8 mouse cellular contexts compared by ENCODE assay signal in genomic region chr1:184846092-184846750, GRCm38 (mm10). TPM values are rescaled to one million over a fixed set of nuclear protein-coding genes. Genes with fewer than 3 reads are reported as not detected.
DNase-seq lines count a peak whose midpoint lies in the region; ATAC-seq and TF ChIP-seq lines count a peak whose summit lies in the region.

TSS of gene Marc2 (minus strand) at chr1:184846451.

- peak; percentile 22 for ATAC-seq in liver, embryonic 15.5 days (ENCODE audit: insufficient read depth)
- ATAC-seq in stomach, postnatal 0 days (ENCODE audit: low FRiP score, low TSS enrichment): peak; percentile 15

- H3K9me3 ChIP-seq in embryonic facial prominence, embryonic 10.5 days: no peaks in the 10 kb centered on the region
- H3K9me3 ChIP-seq in heart, embryonic 10.5 days: no peaks in the 10 kb centered on the region
- no peaks in the 10 kb centered on the region for H3K9me3 ChIP-seq in liver, embryonic 15.5 days (replicated peaks)
- H3K9me3 ChIP-seq in stomach, postnatal 0 days (ENCODE audit: control insufficient read depth, low read length): no peaks in the 10 kb centered on the region

- peak within 1 kb of the TSS; percentile 88 for H3K27ac ChIP-seq in embryonic facial prominence, embryonic 10.5 days (replicated peaks)
- H3K27ac ChIP-seq in heart, embryonic 10.5 days: peak within 1 kb of the TSS; percentile 93
- peak within 1 kb of the TSS; percentile 89 for H3K27ac ChIP-seq in liver, embryonic 15.5 days (replicated peaks)
- H3K27ac ChIP-seq in stomach, postnatal 0 days (replicated peaks): peak within 1 kb of the TSS; percentile 96

- peaks cover 27% of the 10 kb centered on the region for H3K4me1 ChIP-seq in embryonic facial prominence, embryonic 10.5 days
- H3K4me1 ChIP-seq in heart, embryonic 10.5 days: peaks cover 36% of the 10 kb centered on the region
- peaks cover 63% of the 10 kb centered on the region for H3K4me1 ChIP-seq in liver, embryonic 15.5 days (replicated peaks)
- H3K4me1 ChIP-seq in stomach, postnatal 0 days (replicated peaks; ENCODE audit: control insufficient read depth, insufficient read depth): peaks cover 11% of the 10 kb centered on the region

- H3K4me2 ChIP-seq in liver, embryonic 15.5 days: peak within 1 kb of the TSS; percentile 90
- H3K4me2 ChIP-seq in stomach, postnatal 0 days (replicated peaks; ENCODE audit: low read depth): peak within 1 kb of the TSS; percentile 86

- no peaks in the 10 kb centered on the region for H3K36me3 ChIP-seq in embryonic facial prominence, embryonic 10.5 days (replicated peaks)
- no peaks in the 10 kb centered on the region for H3K36me3 ChIP-seq in heart, embryonic 10.5 days
- H3K36me3 ChIP-seq in liver, embryonic 15.5 days (replicated peaks): peaks cover under 1% of the 10 kb centered on the region; the same call in 1 of the 2 replicates
- no peaks in the 10 kb centered on the region; the same call in 1 of the 2 replicates for H3K36me3 ChIP-seq in stomach, postnatal 0 days (ENCODE audit: control insufficient read depth, insufficient read depth, low read length)

- WGBS in embryonic facial prominence, embryonic 10.5 days: 4% methylated on average over 18 of the region's 18 CpGs
- 6% methylated on average over 18 of the region's 18 CpGs for WGBS in heart, embryonic 10.5 days
- 3% methylated on average over 18 of the region's 18 CpGs for WGBS in liver, embryonic 15.5 days (ENCODE audit: insufficient replicate concordance)
- WGBS in stomach, postnatal 0 days: 2% methylated on average over 18 of the region's 18 CpGs

- H3K4me3 ChIP-seq in embryonic facial prominence, embryonic 10.5 days: peak within 1 kb of the TSS; percentile 89
- H3K4me3 ChIP-seq in heart, embryonic 10.5 days: peak within 1 kb of the TSS; percentile 94
- H3K4me3 ChIP-seq in liver, embryonic 15.5 days (replicated peaks): peak within 1 kb of the TSS; percentile 83
- peak within 1 kb of the TSS; percentile 78 for H3K4me3 ChIP-seq in stomach, postnatal 0 days (ENCODE audit: low read depth, low read length)

- DNase-seq in urinary bladder, postnatal 14 days (ENCODE audit: low spot score): peak; percentile 29
- DNase-seq in urinary bladder, postnatal 4 days (ENCODE audit: low spot score in 2 of 2): no peak
- no peak for DNase-seq in embryonic facial prominence, embryonic 10.5 days (ENCODE audit: low spot score)
- DNase-seq in heart, embryonic 10.5 days (ENCODE audit: low spot score): no peak
- peak; percentile 81 for DNase-seq in kidney, adult 9 months
- DNase-seq in stomach, postnatal 0 days (ENCODE audit: low spot score): no peak
- no peak for DNase-seq in T-cell, adult 2 months (ENCODE audit: low spot score)

- no peak for TF ChIP-seq EP300 in stomach, postnatal 0 days (optimal IDR thresholded peaks at IDR 0.05)

- H3K9ac ChIP-seq in liver, embryonic 15.5 days: peak within 1 kb of the TSS; percentile 88
- H3K9ac ChIP-seq in stomach, postnatal 0 days (ENCODE audit: low read length): peak within 1 kb of the TSS; percentile 90

- peaks cover 69% of the 10 kb centered on the region for H3K27me3 ChIP-seq in embryonic facial prominence, embryonic 10.5 days (replicated peaks; ENCODE audit: low read depth, poor library complexity, severe bottlenecking)
- H3K27me3 ChIP-seq in heart, embryonic 10.5 days (ENCODE audit: insufficient read depth, poor library complexity, severe bottlenecking): peaks cover 19% of the 10 kb centered on the region
- H3K27me3 ChIP-seq in liver, embryonic 15.5 days: no peaks in the 10 kb centered on the region
- H3K27me3 ChIP-seq in stomach, postnatal 0 days (ENCODE audit: control insufficient read depth, insufficient read depth, low read length): no peaks in the 10 kb centered on the region

- no peak for TF ChIP-seq CTCF in stomach, postnatal 0 days (IDR thresholded peaks at IDR 0.05; ENCODE audit: low read depth)

RNA-seq across cellular contexts. Expression of gene Marc2, which starts in this region (rescaled TPM):
- 78.9 and 82.0 TPM in 2 replicates for polyA plus RNA-seq in embryonic facial prominence, embryonic 10.5 days (2016; fragmentation: Nextera tagmentation; extraction: Ambion mirVana)
- polyA plus RNA-seq in heart, embryonic 10.5 days (2016; fragmentation: Nextera tagmentation; extraction: Ambion mirVana): 72.9 and 98.6 TPM in 2 replicates
- polyA plus RNA-seq in liver, embryonic 15.5 days (2015; fragmentation: Nextera tagmentation; extraction: Ambion mirVana): 210 and 216 TPM in 2 replicates
- polyA plus RNA-seq in stomach, postnatal 0 days (2015; fragmentation: Nextera tagmentation; extraction: Ambion mirVana): 197 and 217 TPM in 2 replicates

Comparison
In these comparisons a context has a peak if more than half of its experiments do, and no peak if none do; other contexts are left out.
1. DNase-seq: peak in urinary bladder, postnatal 14 days (single experiment) and kidney, adult 9 months (single experiment); none in urinary bladder, postnatal 4 days (0 of 2), embryonic facial prominence, embryonic 10.5 days (single experiment), heart, embryonic 10.5 days (single experiment), stomach, postnatal 0 days (single experiment) and T-cell, adult 2 months (single experiment).
2. Peak in every context shown above with its lines, with median percentiles within 50 percentile points of each other: H3K27ac ChIP-seq and H3K4me3 ChIP-seq.